Comparison of ENCODE assay signal across 25 mouse cellular contexts in genomic region chr7:117571713-117572112, GRCm38 (mm10).
DNase-seq lines count a peak whose midpoint lies in the region; ATAC-seq and TF ChIP-seq lines count a peak whose summit lies in the region.
"Had no signal": no experiment of that assay in that cellular context is flagged by ENCODE, and none has a peak within 500 bp of the region (broad histone marks: within the 10 kb centered on the region; RNA-seq: fewer than 3 reads in every experiment).

No protein-coding gene starts in this region.

- 28% methylated on average over 5 of the region's 5 CpGs for WGBS in forebrain, embryonic 15.5 days
- 88% methylated on average over 5 of the region's 5 CpGs for WGBS in forebrain, embryonic 10.5 days
- WGBS in intestine, embryonic 16.5 days: 59% methylated on average over 5 of the region's 5 CpGs

- H3K4me1 ChIP-seq in forebrain, embryonic 15.5 days: peaks cover 42% of the 10 kb centered on the region
- H3K4me1 ChIP-seq in forebrain, embryonic 10.5 days: peaks cover 9% of the 10 kb centered on the region
- peaks cover 8% of the 10 kb centered on the region for H3K4me1 ChIP-seq in intestine, embryonic 16.5 days (ENCODE audit: control insufficient read depth, insufficient read depth, low read length)
- H3K4me1 ChIP-seq: megakaryocyte, embryonic 14.5 days; neural tube, embryonic 12.5 days had no signal

- ATAC-seq in forebrain, embryonic 15.5 days (replicated peaks): no peak
- ATAC-seq in intestine, embryonic 16.5 days: peak; percentile 67
- ATAC-seq: Patski had no signal

- TF ChIP-seq CTCF in layer of hippocampus, adult 2 months (conservative IDR thresholded peaks at IDR 0.05): no peak
- no peak for TF ChIP-seq CTCF in brain, embryonic 14.5 days (IDR thresholded peaks at IDR 0.05; ENCODE audit: borderline replicate concordance, extremely low read depth, insufficient read depth, insufficient read length)

- H3K27ac ChIP-seq in forebrain, embryonic 15.5 days (replicated peaks): peak overlapping the region; percentile 40; the same call in 1 of the 2 replicates
- no peak overlapping the region for H3K27ac ChIP-seq in forebrain, embryonic 10.5 days
- H3K27ac ChIP-seq in layer of hippocampus, adult 2 months: peak overlapping the region; percentile 43; the same call in 1 of the 2 replicates
- H3K27ac ChIP-seq in intestine, embryonic 16.5 days (ENCODE audit: low read length): no peak overlapping the region; the same call in 1 of the 2 replicates
- H3K27ac ChIP-seq: hindbrain, embryonic 15.5 days; limb, embryonic 13.5 days; liver, embryonic 14.5 days; neural tube, embryonic 12.5 days had no signal

- no peak overlapping the region for H3K9ac ChIP-seq in forebrain, embryonic 15.5 days (replicated peaks)
- H3K9ac ChIP-seq in intestine, embryonic 16.5 days (ENCODE audit: low read depth, low read length): no peak overlapping the region
- H3K9ac ChIP-seq: hindbrain, embryonic 15.5 days; limb, embryonic 13.5 days; liver, embryonic 14.5 days; lung, embryonic 14.5 days; neural tube, embryonic 12.5 days had no signal

- intact Hi-C loops in left cerebral cortex, postnatal 10 days (cut with DNase I): no loop called here

- TF ChIP-seq POLR2A in brain, embryonic 14.5 days (IDR thresholded peaks at IDR 0.05; ENCODE audit: borderline replicate concordance, extremely low read depth, insufficient read depth, insufficient read length, poor library complexity, severe bottlenecking): no peak

- H3K36me3 ChIP-seq in forebrain, embryonic 15.5 days: no peaks in the 10 kb centered on the region
- peaks cover 4% of the 10 kb centered on the region; the same call in 1 of the 2 replicates for H3K36me3 ChIP-seq in forebrain, embryonic 10.5 days (replicated peaks)
- no peaks in the 10 kb centered on the region for H3K36me3 ChIP-seq in intestine, embryonic 16.5 days (ENCODE audit: control insufficient read depth, insufficient read depth, low read length)
- H3K36me3 ChIP-seq: hindbrain, embryonic 15.5 days; limb, embryonic 13.5 days; neural tube, embryonic 12.5 days had no signal

- no peak overlapping the region for H3K4me3 ChIP-seq in forebrain, embryonic 15.5 days
- H3K4me3 ChIP-seq in forebrain, embryonic 10.5 days: no peak overlapping the region
- H3K4me3 ChIP-seq in layer of hippocampus, adult 2 months: no peak overlapping the region
- H3K4me3 ChIP-seq in intestine, embryonic 16.5 days (ENCODE audit: low read length): no peak overlapping the region
- H3K4me3 ChIP-seq: hindbrain, embryonic 15.5 days; limb, embryonic 13.5 days; megakaryocyte, embryonic 14.5 days; neural tube, embryonic 12.5 days had no signal

- H3K27me3 ChIP-seq in forebrain, embryonic 15.5 days: no peaks in the 10 kb centered on the region
- H3K27me3 ChIP-seq in forebrain, embryonic 10.5 days (ENCODE audit: poor library complexity, severe bottlenecking): no peaks in the 10 kb centered on the region
- H3K27me3 ChIP-seq in intestine, embryonic 16.5 days (replicated peaks; ENCODE audit: control insufficient read depth, insufficient read depth, low read length): no peaks in the 10 kb centered on the region
- H3K27me3 ChIP-seq: hindbrain, embryonic 15.5 days; limb, embryonic 13.5 days; megakaryocyte, embryonic 14.5 days; neural tube, embryonic 12.5 days; Patski had no signal

- H3K4me2 ChIP-seq in forebrain, embryonic 15.5 days (replicated peaks): no peak overlapping the region
- no peak overlapping the region for H3K4me2 ChIP-seq in intestine, embryonic 16.5 days (ENCODE audit: low read depth, low read length)
- H3K4me2 ChIP-seq: heart, embryonic 11.5 days; hindbrain, embryonic 15.5 days; limb, embryonic 13.5 days; lung, embryonic 14.5 days; neural tube, embryonic 12.5 days had no signal

- no peaks in the 10 kb centered on the region for H3K9me3 ChIP-seq in forebrain, embryonic 15.5 days
- H3K9me3 ChIP-seq in forebrain, embryonic 10.5 days: no peaks in the 10 kb centered on the region
- H3K9me3 ChIP-seq in intestine, embryonic 16.5 days (ENCODE audit: control insufficient read depth, low read length): no peaks in the 10 kb centered on the region
- H3K9me3 ChIP-seq: hindbrain, embryonic 15.5 days; limb, embryonic 13.5 days; megakaryocyte, embryonic 14.5 days; neural tube, embryonic 12.5 days had no signal

- no peak for DNase-seq in forebrain, embryonic 10.5 days (ENCODE audit: extremely low spot score, low spot score)
- no peak for DNase-seq in layer of hippocampus, adult 2 months (ENCODE audit: low spot score in 2 of 2)
- DNase-seq in layer of hippocampus, postnatal 10 days (ENCODE audit: low spot score in 2 of 2): no peak
- peak; percentile 84 for DNase-seq in brain, embryonic 14.5 days (ENCODE audit: low read depth)
- no peak for DNase-seq in left cerebral cortex, postnatal 10 days (ENCODE audit: extremely low spot score in 1 of 2, low spot score in 2 of 2)
- DNase-seq in adrenal gland, adult (ENCODE audit: inconsistent age in 2 of 2, low spot score in 1 of 2): no peak
- DNase-seq: cerebellum, adult 9-10 months; gastrocnemius, postnatal 10 days; heart, adult 11 months; kidney, postnatal 14 days; lung, embryonic 14.5 days; lung, postnatal 36 days; midbrain, embryonic 14.5 days; retina, postnatal 1 day; right cerebral cortex, postnatal 25 days; spleen, adult 18-20 months had no signal

Comparison
In these comparisons a context has a peak if more than half of its experiments do, and no peak if none do; other contexts are left out.
1. H3K27ac ChIP-seq: peak in forebrain, embryonic 15.5 days (single experiment) and layer of hippocampus, adult 2 months (single experiment); none in forebrain, embryonic 10.5 days (single experiment) and intestine, embryonic 16.5 days (single experiment).